Mouse (Mus musculus) cerebellum, adult 2 months (tissue): ENCODE results near the gene Slc25a53.
"Not testable (repeated sequence)": the region's sequence is repeated elsewhere in the genome, so short reads cannot be mapped to it uniquely, and the experiment has no call there.

ENCODE experiments used
- CTCF ChIP-seq: fragments of 200-500 bp; IDR thresholded peaks from 2 replicates; pipeline ENCODE4 v1.5.1; 2011; ENCODE audit warnings: low read depth, mild to moderate bottlenecking, control low read depth, low read length, moderate library complexity, borderline replicate concordance; ENCODE audit not compliant: insufficient read depth
- POLR2A ChIP-seq: fragments of 200-500 bp; IDR thresholded peaks from 2 replicates; pipeline ENCODE4 v1.6.1; 2011; ENCODE audit warnings: low read length, control low read depth, borderline replicate concordance; ENCODE audit not compliant: insufficient read depth

DNA sequence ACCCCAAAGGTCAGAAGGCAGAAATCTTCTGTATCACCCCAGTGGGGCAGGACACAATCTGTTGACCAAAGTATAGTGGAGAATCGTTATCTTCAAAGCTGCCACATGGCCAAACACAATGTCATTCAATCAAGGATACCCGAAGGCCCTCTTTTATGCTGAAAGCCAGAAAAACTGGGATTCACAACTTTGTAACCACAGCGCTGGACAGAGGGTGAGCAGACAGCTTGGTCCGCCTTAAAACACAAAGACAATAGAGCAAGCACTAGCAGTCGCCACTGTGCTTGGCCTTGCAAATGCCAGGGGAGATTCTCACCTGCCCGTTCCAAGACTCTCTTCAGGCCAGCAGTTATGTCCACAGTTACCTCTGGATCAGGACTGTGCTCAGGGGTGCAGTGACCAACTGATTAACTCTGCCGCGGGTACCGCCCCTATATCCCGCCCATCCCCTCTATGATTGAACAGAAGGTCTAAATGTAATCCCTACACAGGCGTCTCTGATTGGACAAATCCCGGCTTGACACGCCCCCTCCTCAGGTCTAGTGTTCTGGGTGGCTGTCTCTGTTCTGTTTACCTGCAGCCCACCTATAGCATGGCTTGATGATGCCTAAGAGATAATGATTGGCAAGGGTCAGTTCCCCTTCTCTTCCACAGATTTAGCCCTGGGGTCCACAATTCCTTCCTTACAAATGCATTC is 80.4 kb downstream of the Slc25a53 start:
- not testable (repeated sequence) for TF ChIP-seq CTCF
- peak; percentile 17; the same call in 1 of the 2 replicates for TF ChIP-seq POLR2A
